Mouse (Mus musculus): ENCODE measurements around the gene Frem1. TPM values are rescaled to one million over a fixed set of nuclear protein-coding genes. Genes with fewer than 3 reads are reported as not detected.
A peak's percentile ranks its signal among the peaks of the same experiment; 100 is the strongest.

Gene Frem1
- total and polyA plus RNA-seq, 2 experiments from 2014 or later: 1.0 to 5.1 TPM

DNA sequence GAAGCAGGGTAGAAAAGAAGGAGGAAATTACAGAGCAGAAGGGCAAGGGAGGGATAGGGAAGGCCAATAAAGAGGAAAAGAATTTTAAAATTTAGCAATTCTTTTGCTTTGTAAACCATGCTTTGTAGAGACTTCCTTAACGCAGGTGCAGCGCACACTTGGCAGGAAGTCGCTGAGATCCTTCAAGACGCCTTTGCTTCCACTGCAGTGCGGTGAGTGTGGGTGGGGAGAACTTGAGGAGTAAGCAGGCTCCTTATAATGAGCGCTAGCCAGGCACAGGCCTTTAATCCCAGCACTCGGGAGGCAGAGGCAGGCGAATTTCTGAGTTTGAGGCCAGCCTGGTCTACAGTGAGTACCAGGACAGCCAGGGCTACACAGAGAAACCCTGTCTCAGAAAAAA lies 1.1 kb upstream of the Frem1 start:
- ATAC-seq (ENCODE audit: low FRiP score) (no peak), DNase-seq (ENCODE audit: low spot score) (no peak)
- Histone ChIP-seq H3K4me3 (ENCODE audit: low read depth, low read length) (no peak overlapping the region), H3K9me3 (ENCODE audit: low read length) (no peaks in the 10 kb centered on the region), H3K27ac (ENCODE audit: low read depth, low read length) (no peak overlapping the region), H3K4me1 (ENCODE audit: insufficient read depth, low read length) (no peaks in the 10 kb centered on the region), H3K36me3 (ENCODE audit: insufficient read depth, low read length) (no peaks in the 10 kb centered on the region), H3K27me3 (ENCODE audit: insufficient read depth, low read length) (peaks cover 10% of the 10 kb centered on the region; the same call in 1 of the 2 replicates), H3K4me2 (ENCODE audit: low read depth, low read length, poor library complexity, severe bottlenecking) (no peak overlapping the region), H3K9ac (replicated peaks; ENCODE audit: low read length, poor library complexity, severe bottlenecking) (no peak overlapping the region)
- 93% methylated on average over 8 of the region's 8 CpGs for WGBS
- no peak for TF ChIP-seq CTCF (IDR thresholded peaks at IDR 0.05)

DNA sequence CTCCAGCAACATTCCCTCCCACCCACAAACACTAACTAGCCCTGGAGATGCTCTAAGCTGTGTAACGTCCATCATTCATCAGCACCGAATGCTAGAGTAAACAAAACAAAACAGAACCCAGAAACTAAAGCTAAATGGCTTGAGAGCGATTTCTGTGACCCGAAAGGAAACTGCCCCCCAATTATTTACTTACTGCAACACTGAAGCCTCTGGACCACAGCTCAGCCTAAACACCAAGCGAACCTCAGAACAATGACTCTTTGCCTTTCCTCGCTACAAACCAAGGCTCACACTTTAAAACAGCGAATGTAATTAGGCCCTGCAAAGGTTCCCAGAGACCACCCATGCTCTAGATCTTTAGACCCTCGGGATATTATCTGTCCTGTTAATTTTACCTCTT lies 963 bp downstream of the Frem1 start:
- Histone ChIP-seq H3K27me3 (ENCODE audit: insufficient read depth, low read length) (peaks cover 10% of the 10 kb centered on the region; the same call in 1 of the 2 replicates), H3K4me1 (ENCODE audit: insufficient read depth, low read length) (no peaks in the 10 kb centered on the region; the same call in 1 of the 2 replicates), H3K4me2 (ENCODE audit: low read depth, low read length, poor library complexity, severe bottlenecking) (peak overlapping the region; percentile 43), H3K4me3 (ENCODE audit: low read depth, low read length) (peak overlapping the region; percentile 27; the same call in 1 of the 2 replicates), H3K27ac (ENCODE audit: low read depth, low read length) (no peak overlapping the region), H3K9ac (replicated peaks; ENCODE audit: low read length, poor library complexity, severe bottlenecking) (no peak overlapping the region), H3K36me3 (ENCODE audit: insufficient read depth, low read length) (no peaks in the 10 kb centered on the region), H3K9me3 (ENCODE audit: low read length) (no peaks in the 10 kb centered on the region)
- WGBS: 19% methylated on average over 8 of the region's 8 CpGs
- ATAC-seq (ENCODE audit: low FRiP score): no peak
- no peak for TF ChIP-seq CTCF (IDR thresholded peaks at IDR 0.05)
- no peak for DNase-seq (ENCODE audit: low spot score)

DNA sequence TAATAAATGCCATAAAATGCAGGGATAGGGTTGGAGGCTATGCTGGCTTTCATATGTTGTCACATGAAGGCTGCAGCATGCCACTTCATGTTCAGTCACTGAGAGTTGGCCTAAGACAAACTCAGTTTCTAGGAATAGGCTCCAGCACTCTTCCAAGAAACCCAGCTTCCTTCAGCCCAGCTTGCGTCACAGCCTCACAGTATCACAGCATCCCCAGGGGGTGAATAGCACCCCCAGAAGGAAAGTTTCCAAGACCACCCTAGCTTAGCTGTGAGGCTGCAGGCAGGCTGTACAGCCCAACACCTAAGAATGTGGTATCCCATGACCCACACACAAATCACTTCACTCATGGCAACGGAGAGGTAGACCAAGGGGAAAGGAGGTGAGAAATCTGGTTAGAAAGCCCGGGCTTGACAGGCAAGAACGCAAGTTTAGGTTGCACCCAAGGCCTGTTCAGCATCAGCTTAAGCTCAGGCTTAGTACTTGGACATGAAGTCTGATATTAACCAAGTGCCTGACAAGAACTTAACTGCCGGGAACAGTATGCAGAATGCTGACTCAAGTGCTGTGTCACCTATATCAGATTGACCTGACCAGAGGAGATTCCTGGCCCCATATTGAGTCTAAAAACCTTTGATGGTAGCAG lies 1.9 kb downstream of the Frem1 start:
- WGBS: 82% methylated on average over 5 of the region's 5 CpGs
- Histone ChIP-seq H3K4me3 (ENCODE audit: low read depth, low read length) (no peak overlapping the region), H3K27me3 (ENCODE audit: insufficient read depth, low read length) (peaks cover 10% of the 10 kb centered on the region; the same call in 1 of the 2 replicates), H3K4me2 (ENCODE audit: low read depth, low read length, poor library complexity, severe bottlenecking) (peak overlapping the region; percentile 43; the same call in 1 of the 2 replicates), H3K27ac (ENCODE audit: low read depth, low read length) (no peak overlapping the region), H3K4me1 (ENCODE audit: insufficient read depth, low read length) (no peaks in the 10 kb centered on the region; the same call in 1 of the 2 replicates), H3K36me3 (ENCODE audit: insufficient read depth, low read length) (no peaks in the 10 kb centered on the region), H3K9me3 (ENCODE audit: low read length) (no peaks in the 10 kb centered on the region), H3K9ac (replicated peaks; ENCODE audit: low read length, poor library complexity, severe bottlenecking) (no peak overlapping the region)
- TF ChIP-seq CTCF (IDR thresholded peaks at IDR 0.05): no peak
- ATAC-seq (ENCODE audit: low FRiP score): no peak
- DNase-seq (ENCODE audit: low spot score): no peak

DNA sequence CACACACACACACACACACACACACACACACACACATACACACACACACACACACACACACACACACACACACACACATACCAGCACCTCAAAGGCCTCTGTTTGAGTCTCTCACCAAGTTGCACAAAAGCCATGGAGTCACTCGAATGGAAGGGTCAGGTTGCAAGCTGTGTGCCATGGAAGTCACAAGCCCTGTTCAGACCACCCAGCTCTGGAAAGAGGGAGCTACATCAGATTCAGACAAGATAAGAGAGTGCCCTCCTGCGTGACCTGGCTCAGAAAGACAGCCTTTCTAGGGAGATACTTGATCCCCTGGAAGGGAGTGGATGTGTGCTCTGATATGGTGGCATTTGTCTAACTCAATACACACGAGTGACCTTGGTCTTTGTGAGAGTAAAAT lies 2.9 kb downstream of the Frem1 start:
- ATAC-seq (ENCODE audit: low FRiP score): no peak
- 57% methylated on average over 3 of the region's 3 CpGs for WGBS

DNA sequence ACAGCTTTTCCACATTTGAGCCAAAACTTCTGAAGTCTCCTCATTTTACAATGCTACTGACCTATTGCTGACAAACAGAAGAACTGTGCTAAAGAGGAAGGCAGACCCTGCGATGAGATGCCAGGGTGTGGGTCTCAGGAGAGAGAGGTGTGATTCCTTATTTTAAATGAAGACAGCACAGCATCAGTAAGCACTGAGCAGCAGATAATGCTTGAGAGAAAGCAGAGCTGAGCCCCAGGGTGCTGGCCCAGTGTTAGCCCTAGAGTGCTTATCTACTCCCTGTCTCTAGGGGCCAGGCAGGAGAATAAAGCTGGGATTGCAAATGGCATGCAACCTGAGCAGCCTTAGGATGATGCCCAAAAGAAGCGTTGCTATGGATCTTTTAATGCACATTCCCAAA lies 3.6 kb downstream of the Frem1 start:
- TF ChIP-seq CTCF (IDR thresholded peaks at IDR 0.05): no peak
- no peak overlapping the region for H3K4me3 ChIP-seq (ENCODE audit: low read depth, low read length)
- no peak overlapping the region for H3K4me2 ChIP-seq (ENCODE audit: low read depth, low read length, poor library complexity, severe bottlenecking)
- H3K27ac ChIP-seq (ENCODE audit: low read depth, low read length): no peak overlapping the region
- H3K9me3 ChIP-seq (ENCODE audit: low read length): no peaks in the 10 kb centered on the region
- no peaks in the 10 kb centered on the region for H3K36me3 ChIP-seq (ENCODE audit: insufficient read depth, low read length)
- WGBS: 49% methylated on average over 2 of the region's 2 CpGs
- peaks cover 10% of the 10 kb centered on the region; the same call in 1 of the 2 replicates for H3K27me3 ChIP-seq (ENCODE audit: insufficient read depth, low read length)
- DNase-seq (ENCODE audit: low spot score) (no peak), ATAC-seq (ENCODE audit: low FRiP score) (no peak)
- H3K4me1 ChIP-seq (ENCODE audit: insufficient read depth, low read length): no peaks in the 10 kb centered on the region; the same call in 1 of the 2 replicates
- no peak overlapping the region for H3K9ac ChIP-seq (replicated peaks; ENCODE audit: low read length, poor library complexity, severe bottlenecking)

More for the DNA sequence above, 2.9 kb downstream of the Frem1 start:
- Histone ChIP-seq H3K4me3 (ENCODE audit: low read depth, low read length) (no peak overlapping the region), H3K4me1 (ENCODE audit: insufficient read depth, low read length) (no peaks in the 10 kb centered on the region; the same call in 1 of the 2 replicates), H3K27ac (ENCODE audit: low read depth, low read length) (no peak overlapping the region), H3K27me3 (ENCODE audit: insufficient read depth, low read length) (peaks cover 10% of the 10 kb centered on the region; the same call in 1 of the 2 replicates), H3K9me3 (ENCODE audit: low read length) (no peaks in the 10 kb centered on the region), H3K36me3 (ENCODE audit: insufficient read depth, low read length) (no peaks in the 10 kb centered on the region), H3K9ac (replicated peaks; ENCODE audit: low read length, poor library complexity, severe bottlenecking) (no peak overlapping the region), H3K4me2 (ENCODE audit: low read depth, low read length, poor library complexity, severe bottlenecking) (no peak overlapping the region)
- TF ChIP-seq CTCF (IDR thresholded peaks at IDR 0.05): no peak
- no peak for DNase-seq (ENCODE audit: low spot score)

DNA sequence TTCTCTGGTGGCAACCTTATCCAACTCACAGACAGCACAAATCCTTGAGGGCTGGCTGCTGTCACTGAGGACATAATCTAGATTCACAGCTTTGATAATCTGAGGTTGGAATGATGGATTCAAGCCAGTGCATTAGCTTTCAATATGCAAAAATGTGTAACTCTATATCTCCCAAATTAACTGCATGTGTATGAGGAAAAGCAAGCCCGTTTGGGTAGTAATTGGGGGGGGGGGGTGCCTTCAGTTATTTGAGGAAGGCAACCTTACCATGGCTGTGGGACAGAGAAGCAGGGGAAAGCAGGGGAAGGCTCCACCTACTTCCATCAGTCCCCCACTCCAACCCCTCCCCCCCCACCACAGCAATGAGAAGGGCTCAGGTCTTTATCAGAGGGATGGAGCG lies 5.3 kb downstream of the Frem1 start:
- Histone ChIP-seq H3K9ac (replicated peaks; ENCODE audit: low read length, poor library complexity, severe bottlenecking) (no peak overlapping the region), H3K4me2 (ENCODE audit: low read depth, low read length, poor library complexity, severe bottlenecking) (no peak overlapping the region), H3K27me3 (ENCODE audit: insufficient read depth, low read length) (peaks cover 10% of the 10 kb centered on the region; the same call in 1 of the 2 replicates), H3K36me3 (ENCODE audit: insufficient read depth, low read length) (no peaks in the 10 kb centered on the region), H3K9me3 (ENCODE audit: low read length) (no peaks in the 10 kb centered on the region), H3K4me1 (ENCODE audit: insufficient read depth, low read length) (no peaks in the 10 kb centered on the region; the same call in 1 of the 2 replicates), H3K4me3 (ENCODE audit: low read depth, low read length) (no peak overlapping the region), H3K27ac (ENCODE audit: low read depth, low read length) (no peak overlapping the region)
- DNase-seq (ENCODE audit: low spot score): no peak
- no peak for ATAC-seq (ENCODE audit: low FRiP score)
- 71% methylated on average over 2 of the region's 2 CpGs for WGBS
- TF ChIP-seq CTCF (IDR thresholded peaks at IDR 0.05): no peak
